Mouse (Mus musculus) forebrain, embryonic 11.5 days (tissue): ENCODE data around the gene Olfr453. TPM values are rescaled to one million over a fixed set of nuclear protein-coding genes. Genes with fewer than 3 reads are reported as not detected.

ENCODE experiments used
- polyA plus RNA-seq: library from polyadenylated mRNA; unstranded; fragments of >200 nt; fragmentation: Nextera tagmentation; extraction: Ambion mirVana; gene quantifications from 2 replicates; pipeline ENCODE4 v1.2.1, GENCODE M21; 2014

The Olfr453 gene
- polyA plus RNA-seq, 1 experiment from 2014 or later: not detected

Other genes starting within 250 kb of the Olfr453 start
- not detected in 2 replicates for gene Olfr455, start 191.8 kb upstream of the Olfr453 start, polyA plus RNA-seq
- gene Tcaf3, start 141.7 kb upstream of the Olfr453 start, polyA plus RNA-seq: not detected in 2 replicates
- 1.4 and 2.1 TPM in 2 replicates for gene Tcaf2, start 94.1 kb upstream of the Olfr453 start, polyA plus RNA-seq
- gene Tcaf1, start 29.3 kb upstream of the Olfr453 start, polyA plus RNA-seq: 134 and 143 TPM in 2 replicates
- gene Olfr38, start 17.0 kb downstream of the Olfr453 start, polyA plus RNA-seq: not detected in 2 replicates
- gene Olfr452, start 45.7 kb downstream of the Olfr453 start, polyA plus RNA-seq: not detected in 2 replicates
- not detected in 2 replicates for gene Olfr450, start 72.6 kb downstream of the Olfr453 start, polyA plus RNA-seq
- gene Olfr449, start 95.0 kb downstream of the Olfr453 start, polyA plus RNA-seq: not detected in 2 replicates
- gene Olfr448, start 151.1 kb downstream of the Olfr453 start, polyA plus RNA-seq: not detected in 2 replicates
- not detected in 2 replicates for gene Olfr447, start 169.5 kb downstream of the Olfr453 start, polyA plus RNA-seq
- not detected in 2 replicates for gene Olfr446, start 182.0 kb downstream of the Olfr453 start, polyA plus RNA-seq
- gene Olfr444, start 209.7 kb downstream of the Olfr453 start, polyA plus RNA-seq: not detected in 2 replicates